Mouse (Mus musculus) heart, postnatal 25 days (tissue): ENCODE results near the gene Hemk1. TPM values are rescaled to one million over a fixed set of nuclear protein-coding genes. Genes with fewer than 3 reads are reported as not detected.
A peak's percentile ranks its signal among the peaks of the same experiment; 100 is the strongest.
"Not testable (repeated sequence)": the region's sequence is repeated elsewhere in the genome, so short reads cannot be mapped to it uniquely, and the experiment has no call there.

Experiments used
- DNase-seq: peaks from one replicate; pipeline ENCODE4 v3.0.0; 2022; ENCODE audit warnings: low spot score
- intact Hi-C: fragments of 180-260 bp; cut with DNase I; formaldehyde crosslinking; loops from one replicate; pipeline ENCODE4 v1.15.1; 2025
- total RNA-seq, 2 experiments: library from RNA; stranded (reverse); gene quantifications; 2 replicates each; pipeline ENCODE4 v1.2.3; 2021

The Hemk1 gene
- total RNA-seq, 2 experiments from 2014 or later = 23.0 to 26.9 TPM

- DNase-seq = no peak
- intact Hi-C loops = no loop called here
Measured at GRCm38 (mm10) chr9:107313926-107314325, 24.2 kb downstream of the Hemk1 start.

DNA sequence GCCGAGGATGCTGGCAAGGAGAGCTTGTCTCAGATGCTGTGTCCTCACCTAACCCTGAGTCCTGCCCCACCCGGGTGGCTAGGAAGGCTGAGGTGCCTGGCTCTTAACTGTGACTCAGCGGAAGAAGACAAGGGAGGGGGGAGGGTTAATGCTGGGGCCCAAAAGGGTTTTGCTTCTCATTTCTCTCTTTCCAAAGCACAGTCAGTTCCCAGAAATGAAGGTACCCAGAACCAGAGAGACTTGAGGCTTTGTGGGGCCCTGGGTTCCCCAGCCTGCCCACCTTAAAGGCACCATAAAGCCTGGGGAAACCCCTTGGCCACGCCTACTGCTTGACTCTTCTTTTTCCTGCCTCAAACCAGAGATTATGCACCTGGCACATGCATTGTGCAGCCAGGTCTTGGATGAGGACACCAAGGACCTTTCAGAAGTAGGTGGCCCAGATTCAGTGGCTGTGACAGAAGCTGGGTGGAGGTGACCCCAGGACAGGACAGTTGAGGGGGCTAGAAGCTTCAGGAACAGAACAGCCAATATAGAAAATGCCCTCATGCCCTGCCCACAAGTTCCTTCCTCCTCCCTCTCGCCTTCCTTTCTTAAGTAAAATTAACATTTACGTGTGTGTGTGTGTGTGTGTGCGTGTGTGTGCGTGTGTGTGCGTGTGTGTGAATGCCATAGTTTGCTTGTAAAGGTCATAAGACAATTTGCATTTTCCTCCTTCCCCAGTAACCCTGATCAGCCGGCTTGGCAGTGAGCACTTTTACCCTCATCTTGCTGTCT, 25.2 kb downstream of the Hemk1 start:
- intact Hi-C loops = no loop called here
- DNase-seq = no peak

GRCm38 (mm10) chr9:107309600-107309999, 28.6 kb downstream of the Hemk1 start:
- DNase-seq = no peak
- intact Hi-C loops = no loop called here

GRCm38 (mm10) chr9:107309171-107309570, 29.0 kb downstream of the Hemk1 start:
- no peak for DNase-seq
- intact Hi-C loops = no loop called here

DNA sequence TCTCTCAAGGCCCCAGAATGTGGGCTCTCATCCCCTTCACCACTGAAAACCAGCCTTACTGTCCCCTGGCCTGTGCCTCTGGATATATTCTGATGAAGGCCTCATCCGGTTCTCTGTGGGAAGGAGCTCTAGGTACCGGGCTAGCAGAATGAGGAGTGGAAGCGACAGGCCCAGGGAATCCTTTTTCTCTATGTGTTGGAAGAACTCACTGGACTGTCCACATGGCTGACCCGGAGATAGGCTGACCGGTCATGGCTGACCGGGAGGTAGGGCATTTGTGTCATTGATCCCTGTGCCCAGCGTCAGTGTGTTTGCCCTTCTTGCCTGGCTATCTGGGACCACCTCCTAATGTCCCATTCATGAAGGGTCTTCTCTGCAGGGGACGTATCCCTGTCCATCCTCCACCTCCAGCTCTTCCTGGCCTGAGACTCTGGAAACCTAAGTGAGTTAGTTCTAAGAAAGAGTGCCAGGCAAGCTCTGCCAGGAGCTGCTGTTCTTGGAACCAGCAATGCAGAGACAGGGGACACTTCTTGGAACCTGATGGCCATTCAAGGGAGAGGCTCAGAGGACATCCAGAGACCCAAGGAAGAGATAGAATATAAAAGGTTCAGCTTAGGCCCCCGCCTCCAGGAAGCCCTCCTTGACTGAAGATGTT, 29.7 kb downstream of the Hemk1 start:
- intact Hi-C loops = no loop called here
- no peak for DNase-seq

- intact Hi-C loops = no loop called here
- DNase-seq = peak; percentile 72
Measured at GRCm38 (mm10) chr9:107307886-107308285, 30.3 kb downstream of the Hemk1 start.

- DNase-seq = no peak
Measured at GRCm38 (mm10) chr9:107307099-107307872, 30.9 kb downstream of the Hemk1 start.

DNA sequence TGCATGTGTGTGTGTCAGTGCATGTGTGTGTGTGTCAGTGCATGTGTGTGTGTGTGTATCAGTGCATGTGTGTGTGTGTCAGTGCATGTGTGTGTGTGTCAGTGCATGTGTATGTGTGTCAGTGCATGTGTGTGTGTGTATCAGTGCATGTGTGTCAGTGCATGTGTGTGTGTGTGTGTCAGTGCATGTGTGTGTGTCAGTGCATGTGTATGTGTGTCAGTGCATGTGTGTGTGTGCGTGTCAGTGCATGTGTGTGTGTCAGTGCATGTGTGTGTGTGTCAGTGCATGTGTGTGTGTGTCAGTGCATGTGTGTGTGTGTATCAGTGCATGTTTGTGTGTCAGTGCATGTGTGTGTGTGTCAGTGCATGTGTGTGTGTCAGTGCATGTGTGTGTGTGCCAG, 31.5 kb downstream of the Hemk1 start:
- intact Hi-C loops, DNase-seq: not testable (repeated sequence)

More at GRCm38 (mm10) chr9:107307099-107307872, 30.9 kb downstream of the Hemk1 start:
- intact Hi-C loops = no loop called here

- intact Hi-C loops = no loop called here
- no peak for DNase-seq
Measured at GRCm38 (mm10) chr9:107305601-107306542, 32.3 kb downstream of the Hemk1 start.

DNA sequence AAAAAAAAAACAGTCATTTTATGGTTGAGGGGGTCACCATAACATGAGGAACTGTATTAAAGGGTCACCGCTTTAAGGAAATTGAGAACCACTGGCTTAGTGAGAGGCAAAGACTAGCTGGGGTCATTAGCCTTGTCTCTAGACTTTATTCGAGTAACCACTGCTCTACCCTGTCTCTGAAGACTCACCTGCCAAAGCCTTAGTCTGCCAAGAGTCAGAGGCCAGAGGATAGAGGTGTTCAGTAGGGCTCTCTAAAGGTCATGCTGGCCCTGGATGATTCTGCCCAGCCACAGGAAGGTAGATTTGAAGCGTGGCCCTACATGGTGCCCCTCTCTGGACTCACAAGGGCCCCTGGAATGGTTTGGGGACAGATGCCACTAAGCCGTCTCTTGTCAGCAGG, 33.1 kb downstream of the Hemk1 start:
- no peak for DNase-seq
- intact Hi-C loops = no loop called here

DNA sequence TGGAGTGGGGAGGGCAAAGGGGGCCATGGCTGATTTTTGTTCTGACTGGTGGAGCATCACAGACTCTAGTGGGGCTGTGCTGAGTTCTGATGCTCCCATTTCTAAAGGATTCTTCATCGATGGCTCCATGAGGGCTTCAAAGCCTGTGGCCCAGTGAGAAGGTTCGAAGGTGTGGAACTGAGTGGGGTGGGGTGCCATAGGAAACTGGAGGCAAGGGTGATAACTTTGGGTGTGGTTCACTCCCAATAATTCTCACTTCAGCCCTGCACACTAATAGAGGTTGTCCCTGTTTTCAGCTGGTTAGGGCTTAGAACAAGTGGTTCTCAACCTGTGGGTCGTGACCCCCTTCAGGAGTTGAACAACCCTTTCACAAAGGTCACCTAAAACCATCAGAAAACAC, 33.8 kb downstream of the Hemk1 start:
- no peak for DNase-seq
- intact Hi-C loops = no loop called here

DNA sequence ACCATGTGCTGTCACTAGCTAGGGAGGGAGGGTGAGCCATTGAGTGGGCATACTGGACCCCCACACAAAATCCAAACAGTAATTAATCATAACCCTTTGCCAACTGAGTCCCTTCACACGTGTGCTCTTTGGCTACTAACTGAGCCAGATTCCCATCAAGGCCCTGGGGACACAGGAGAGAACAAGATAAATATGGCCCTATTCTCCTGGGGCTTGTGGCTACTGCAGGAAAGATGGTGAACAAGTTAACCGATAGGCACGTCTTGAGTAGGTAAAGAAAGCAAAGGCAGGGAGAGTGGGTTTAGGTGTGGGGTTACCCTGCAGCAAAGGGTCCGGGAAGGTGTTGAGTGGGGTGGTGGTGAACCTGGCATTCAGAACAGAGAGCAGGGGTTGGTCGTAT, 34.2 kb downstream of the Hemk1 start:
- intact Hi-C loops = loop anchor here (2.0 kb wide), 1 partner anchor 21 kb away; no protein-coding TSS in a partner anchor
- DNase-seq = no peak

- intact Hi-C loops = loop anchor here (2.0 kb wide), 1 partner anchor 22 kb away; no protein-coding TSS in a partner anchor
- no peak for DNase-seq
Measured at GRCm38 (mm10) chr9:107303121-107303820, 34.9 kb downstream of the Hemk1 start.

DNA sequence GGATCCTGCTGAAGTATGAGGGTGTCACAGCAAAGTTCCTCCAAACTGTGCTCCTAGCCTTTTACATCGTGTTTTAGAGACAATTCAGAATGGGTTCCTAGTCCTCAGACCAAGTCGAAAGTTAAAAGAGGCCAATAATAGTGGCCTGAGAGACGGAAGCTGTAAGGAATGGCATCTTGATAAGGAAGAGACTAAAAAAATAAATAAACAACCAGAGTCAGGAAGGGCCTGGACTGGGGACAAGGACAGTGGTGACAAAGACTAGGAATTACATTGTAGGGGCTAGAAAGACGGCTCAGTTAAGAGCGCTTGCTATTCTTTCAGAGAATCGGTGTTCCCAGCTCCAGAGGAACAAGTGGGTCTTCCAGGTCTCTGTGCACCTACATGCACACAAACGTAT, 35.6 kb downstream of the Hemk1 start:
- intact Hi-C loops = loop anchor here (2.0 kb wide), 1 partner anchor 22 kb away; no protein-coding TSS in a partner anchor
- DNase-seq = no peak

- intact Hi-C loops = loop anchor here (2.0 kb wide), 1 partner anchor 23 kb away; no protein-coding TSS in a partner anchor
- DNase-seq = no peak
Measured at GRCm38 (mm10) chr9:107301554-107302331, 36.4 kb downstream of the Hemk1 start.

- DNase-seq = no peak
- intact Hi-C loops = no loop called here
Measured at GRCm38 (mm10) chr9:107300224-107300973, 37.8 kb downstream of the Hemk1 start.

GRCm38 (mm10) chr9:107299783-107300182, 38.4 kb downstream of the Hemk1 start:
- DNase-seq = no peak
- intact Hi-C loops = no loop called here
